Mouse (Mus musculus) cortical plate, adult 2 months (tissue): Measurements from ENCODE around the gene Retsat. TPM values are rescaled to one million over a fixed set of nuclear protein-coding genes. Genes with fewer than 3 reads are reported as not detected.
A peak's percentile ranks its signal among the peaks of the same experiment; 100 is the strongest.

ENCODE experiments used
- H3K27ac ChIP-seq: fragments of 200-500 bp; 2 replicates; pipeline ENCODE4 v1.5.1; 2012; ENCODE audit warnings: low read length, control low read depth, inconsistent platforms; ENCODE audit not compliant: insufficient read depth
- H3K4me1 ChIP-seq: fragments of 200-500 bp; 2 replicates; pipeline ENCODE4 v1.6.1; 2011; ENCODE audit warnings: low read length; ENCODE audit not compliant: control insufficient read depth, insufficient read depth
- H3K4me3 ChIP-seq: fragments of 200-500 bp; 2 replicates; pipeline ENCODE4 v1.5.1; 2011; ENCODE audit warnings: mild to moderate bottlenecking, low read length, control low read depth; ENCODE audit not compliant: insufficient read depth
- CTCF ChIP-seq: fragments of 200-500 bp; IDR thresholded peaks from 2 replicates; pipeline ENCODE4 v1.5.1; 2011; ENCODE audit warnings: mild to moderate bottlenecking, control low read depth, low read length; ENCODE audit not compliant: insufficient read depth; ENCODE audit errors: extremely low read depth
- POLR2A ChIP-seq: fragments of 200-500 bp; IDR thresholded peaks from 2 replicates; pipeline ENCODE4 v1.6.1; 2011; ENCODE audit warnings: mild to moderate bottlenecking, low read length, control low read depth; ENCODE audit not compliant: insufficient read depth; ENCODE audit errors: extremely low read depth
- polyA plus RNA-seq: library from polyadenylated mRNA; depleted of rRNA; stranded (reverse); fragments of >200 nt; gene quantifications from 2 replicates; pipeline ENCODE4 v1.2.3, GENCODE M21; 2012

Gene Retsat
- polyA plus RNA-seq, 1 experiment = 14.1 TPM

DNA sequence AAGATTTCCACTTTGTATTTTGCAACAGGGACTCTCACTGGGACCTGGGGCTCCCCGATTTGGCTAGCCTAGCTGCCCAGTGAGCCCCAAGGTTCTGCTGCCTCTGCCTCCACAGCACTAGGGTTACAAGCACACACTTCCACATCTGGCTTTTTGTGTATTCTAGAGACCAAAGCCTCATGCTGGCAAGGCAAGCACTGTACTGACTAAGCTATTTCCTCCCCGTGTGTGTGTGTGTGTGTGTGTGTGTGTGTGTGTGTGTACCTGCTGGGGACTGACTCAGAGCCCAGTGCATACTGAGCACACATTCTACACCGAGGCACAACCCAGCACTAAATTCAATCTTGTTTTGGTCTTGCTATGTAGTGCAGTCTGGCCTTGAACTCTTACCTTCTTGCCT lies 11.6 kb upstream of the Retsat start:
- Histone ChIP-seq H3K27ac (no peak overlapping the region), H3K4me3 (no peak overlapping the region), H3K4me1 (no peaks in the 10 kb centered on the region)
- TF ChIP-seq CTCF = no peak

DNA sequence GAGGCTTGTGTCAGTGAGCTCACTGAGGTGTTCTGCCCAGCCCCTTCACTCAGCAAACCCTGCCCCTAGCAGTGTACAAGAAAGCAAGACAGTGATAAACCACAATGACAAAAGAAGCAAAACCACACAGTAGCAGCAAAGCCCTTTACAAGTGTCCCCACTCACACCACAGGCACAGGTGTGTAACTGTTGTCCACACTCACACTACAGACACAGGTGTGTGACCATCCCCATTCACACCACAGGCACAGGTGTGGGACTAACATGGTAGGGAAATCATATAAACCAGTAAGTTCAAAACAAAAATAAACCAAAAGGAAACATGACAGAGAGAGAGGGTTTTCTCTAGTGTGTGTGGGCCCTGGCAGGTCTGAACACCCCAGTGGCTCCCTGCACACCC lies 10.0 kb upstream of the Retsat start:
- no peak overlapping the region for H3K4me3 ChIP-seq
- no peak overlapping the region for H3K27ac ChIP-seq
- H3K4me1 ChIP-seq = no peaks in the 10 kb centered on the region
- TF ChIP-seq CTCF = no peak
- TF ChIP-seq POLR2A = no peak

DNA sequence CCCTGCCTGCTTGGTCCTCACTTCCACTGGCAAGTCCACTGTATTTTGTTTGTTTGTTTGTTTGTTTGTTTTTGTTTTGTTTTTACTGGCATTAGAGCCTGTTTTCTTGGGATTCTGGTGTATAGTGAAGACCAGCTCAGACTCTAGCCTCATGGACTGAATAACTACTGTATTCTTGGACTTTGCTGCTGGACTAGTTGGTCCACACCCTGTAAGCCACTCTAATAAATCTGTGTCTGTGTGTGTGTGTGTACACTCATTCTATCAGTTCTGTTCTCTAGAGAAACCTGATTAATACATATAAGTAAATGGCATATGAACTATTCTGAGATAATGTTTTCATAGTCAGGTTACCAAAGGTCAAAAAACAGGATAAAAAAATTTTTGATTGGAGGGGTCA lies 8.2 kb upstream of the Retsat start:
- no peak overlapping the region for H3K27ac ChIP-seq
- no peak for TF ChIP-seq CTCF
- TF ChIP-seq POLR2A = no peak
- no peaks in the 10 kb centered on the region for H3K4me1 ChIP-seq
- H3K4me3 ChIP-seq = no peak overlapping the region

DNA sequence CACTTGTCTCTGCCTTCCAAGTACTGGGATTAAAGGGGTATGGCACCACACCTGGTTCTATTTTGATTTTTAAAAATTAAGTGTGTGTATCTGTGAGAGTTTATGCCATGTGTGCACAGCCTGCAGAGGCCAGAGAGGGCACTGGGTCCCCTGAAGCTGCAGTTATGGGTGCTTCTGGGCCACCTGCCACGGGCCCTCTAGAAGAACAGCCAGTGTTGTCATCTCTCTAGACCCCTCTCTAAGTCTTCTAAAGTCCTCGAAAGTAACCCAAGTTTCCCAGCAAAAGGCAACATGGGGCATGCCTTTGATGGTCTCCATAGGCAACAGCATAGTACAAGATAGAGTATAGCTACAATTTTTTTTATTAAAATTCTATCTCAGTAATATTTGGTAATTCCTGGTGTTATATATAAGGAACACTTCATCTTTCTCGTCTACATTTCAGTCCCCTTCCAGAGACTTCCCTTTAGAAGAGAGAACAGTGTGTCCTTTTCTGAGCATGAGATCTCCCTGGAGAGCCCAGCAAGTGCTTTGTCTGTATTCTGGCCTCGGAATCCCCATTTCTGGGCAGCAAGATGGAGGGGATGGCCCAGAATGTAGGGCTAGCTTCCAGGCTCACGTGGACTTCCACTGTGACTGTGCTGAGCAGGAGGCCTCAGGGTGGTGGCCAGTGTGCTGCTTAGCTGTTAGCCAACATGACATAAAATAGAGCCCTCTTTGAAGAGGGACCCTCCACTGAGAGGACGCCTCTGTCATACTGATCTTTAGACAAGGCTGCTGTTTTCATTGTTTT lies 5.1 kb upstream of the Retsat start:
- Histone ChIP-seq H3K4me1 (peaks cover 5% of the 10 kb centered on the region), H3K4me3 (no peak overlapping the region), H3K27ac (peak overlapping the region; percentile 43; the same call in 1 of the 2 replicates)
- TF ChIP-seq CTCF = no peak
- TF ChIP-seq POLR2A = no peak; the same call in 1 of the 2 replicates

DNA sequence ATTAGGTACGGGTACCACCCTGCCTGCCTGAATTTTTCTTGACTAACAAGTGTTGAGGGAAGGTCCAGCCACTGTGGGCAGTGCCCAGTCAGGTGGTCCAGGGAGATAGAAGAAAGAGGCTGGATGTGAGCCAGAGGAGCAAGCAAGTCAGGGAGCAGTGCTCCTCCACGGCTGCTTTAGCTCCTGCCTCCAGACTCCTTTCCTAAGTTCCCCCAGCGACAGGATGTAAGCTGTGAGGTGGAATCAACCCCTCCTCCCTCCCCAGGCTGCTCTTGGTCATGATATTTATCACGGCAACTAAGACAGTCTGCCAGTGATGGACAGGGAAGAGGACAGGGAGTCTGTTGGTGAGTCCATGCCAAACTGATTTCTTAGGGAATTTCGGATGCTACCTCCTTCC lies 4.4 kb upstream of the Retsat start:
- H3K27ac ChIP-seq = peak overlapping the region; percentile 43; the same call in 1 of the 2 replicates
- peaks cover 5% of the 10 kb centered on the region for H3K4me1 ChIP-seq
- H3K4me3 ChIP-seq = no peak overlapping the region
- TF ChIP-seq CTCF = no peak
- no peak for TF ChIP-seq POLR2A

GRCm38 (mm10) chr6:72597083-72597874 lies 996 bp upstream of the Retsat start:
- Histone ChIP-seq H3K4me3 (peak overlapping the region; percentile 81), H3K4me1 (peaks cover 5% of the 10 kb centered on the region), H3K27ac (0 out of 2 replicates have a peak overlapping the region, but pooled peaks have one; percentile 47)
- TF ChIP-seq POLR2A (no peak), CTCF (no peak)

DNA sequence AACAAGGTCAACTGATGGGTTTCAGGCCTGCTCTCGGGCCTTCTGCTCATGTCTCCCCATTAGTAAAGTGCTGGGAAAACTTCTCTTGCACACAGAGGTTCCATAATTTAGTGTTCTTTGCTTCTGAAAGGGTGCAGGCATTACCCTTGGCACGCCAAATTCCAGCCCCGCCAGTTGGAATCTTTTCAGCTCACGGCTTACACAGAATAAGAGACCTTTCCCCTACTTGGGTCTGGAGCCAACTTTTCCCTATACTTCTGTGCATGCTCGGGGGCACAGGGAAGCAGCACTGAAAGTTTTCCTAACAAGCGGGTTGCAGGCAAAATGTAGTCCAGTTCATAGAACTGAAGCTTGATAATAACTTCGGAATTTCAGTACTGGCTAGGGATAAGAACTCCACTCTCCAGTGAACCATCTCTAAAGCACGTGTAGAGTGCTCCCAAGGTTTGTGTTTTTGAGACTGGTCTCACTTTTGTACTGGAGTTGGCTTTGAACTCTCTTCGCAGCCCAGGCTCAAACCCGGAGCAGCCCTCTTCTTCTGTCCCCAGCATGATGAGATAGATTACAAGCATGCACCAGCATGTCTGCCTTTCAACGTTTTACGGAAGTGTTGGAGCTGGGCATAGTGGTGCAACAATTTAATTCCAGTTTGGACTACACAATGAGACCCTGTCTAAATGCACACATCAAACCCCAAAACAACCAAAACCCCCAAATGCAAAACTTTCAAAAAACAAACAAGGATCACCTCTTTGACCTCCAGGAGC lies 699 bp downstream of the Retsat start:
- H3K4me1 ChIP-seq = peaks cover 5% of the 10 kb centered on the region
- TF ChIP-seq CTCF = no peak
- TF ChIP-seq POLR2A = no peak
- peak overlapping the region; percentile 53; the same call in 1 of the 2 replicates for H3K27ac ChIP-seq
- H3K4me3 ChIP-seq = peak overlapping the region; percentile 81

DNA sequence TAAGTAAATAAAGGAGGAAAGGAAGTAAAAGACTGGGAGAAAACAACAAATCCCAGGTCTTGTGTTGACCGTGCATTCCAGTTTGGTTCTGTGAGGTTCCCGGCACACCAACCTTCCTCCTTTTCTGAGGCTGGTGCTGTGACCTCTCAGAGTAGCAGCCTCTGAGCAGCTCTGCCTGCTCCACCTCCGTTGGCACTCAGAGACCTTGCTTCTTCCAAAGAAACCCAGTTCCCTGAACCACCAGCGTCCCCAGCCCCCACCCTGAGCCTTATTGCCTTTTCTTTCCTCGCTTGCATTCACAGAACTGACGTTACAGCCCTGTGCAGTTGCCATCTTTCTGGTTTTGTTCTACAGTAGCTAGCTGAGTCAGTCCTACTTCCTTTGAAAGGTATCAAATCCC lies 1.9 kb downstream of the Retsat start:
- H3K4me1 ChIP-seq = peaks cover 5% of the 10 kb centered on the region
- no peak for TF ChIP-seq CTCF
- 0 out of 2 replicates have a peak, but pooled peaks have one; percentile 15 for TF ChIP-seq POLR2A
- no peak overlapping the region for H3K27ac ChIP-seq
- H3K4me3 ChIP-seq = no peak overlapping the region

- H3K4me3 ChIP-seq = no peak overlapping the region
- TF ChIP-seq CTCF (no peak), POLR2A (no peak)
These were observed 2.5 kb downstream of the Retsat start for GRCm38 (mm10) chr6:72600771-72601170.

More at GRCm38 (mm10) chr6:72600771-72601170, 2.5 kb downstream of the Retsat start:
- Histone ChIP-seq H3K4me1 (peaks cover 5% of the 10 kb centered on the region), H3K27ac (no peak overlapping the region)
